Mouse (Mus musculus): Measurements from ENCODE around the gene Usp10. TPM values are rescaled to one million over a fixed set of nuclear protein-coding genes. Genes with fewer than 3 reads are reported as not detected.

Usp10 gene
- total and polyA plus RNA-seq, 3 experiments: 80.0 to 161 (median 152) TPM

DNA sequence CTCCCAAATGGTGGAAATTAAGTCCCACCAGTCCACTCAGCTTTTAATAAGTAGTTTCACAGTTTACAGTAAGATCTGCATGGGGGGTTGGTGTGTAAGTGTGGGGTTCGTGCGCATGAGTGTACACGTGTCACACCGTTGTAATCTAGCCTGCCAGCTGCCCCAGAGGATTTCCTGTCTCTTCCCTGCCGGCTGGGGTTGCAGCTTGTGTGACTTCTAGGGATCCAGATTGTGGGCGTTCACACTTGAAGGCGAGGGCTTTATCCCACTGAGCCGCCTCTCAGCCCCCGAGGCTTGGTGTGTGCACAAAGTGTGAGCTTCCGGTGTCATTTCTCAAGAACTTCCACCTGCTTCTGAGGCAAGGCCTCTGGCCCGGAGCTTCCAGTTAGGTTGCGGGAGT lies 62.4 kb downstream of the Usp10 start:
- in situ Hi-C loops (cut with MboI; ENCODE audit: low pct_ligation_motif_present, low pct_unique_long_range_greater_than_20kb, low sequenced_read_pairs): no loop called here
- no peaks in the 10 kb centered on the region for H3K79me2 ChIP-seq (replicated peaks; ENCODE audit: control insufficient read depth, extremely low read depth, insufficient read depth, poor library complexity, severe bottlenecking)
- H3K9ac ChIP-seq (ENCODE audit: insufficient read depth, low read depth): no peak overlapping the region
- H3K27me3 ChIP-seq (replicated peaks): peaks cover 8% of the 10 kb centered on the region
- H3K4me1 ChIP-seq (ENCODE audit: control insufficient read depth in 1 of 2, insufficient read depth in 2 of 2): no peaks in the 10 kb centered on the region
- no peak overlapping the region for H3K27ac ChIP-seq (ENCODE audit: insufficient read depth, low read depth)
- H3K9me3 ChIP-seq (replicated peaks; ENCODE audit: low read length): peaks cover 10% of the 10 kb centered on the region
- no peak for DNase-seq (ENCODE audit: extremely low read depth)
- H3K4me3 ChIP-seq (replicated peaks in 1 of 3; ENCODE audit: low read depth in 2 of 3, low read length in 2 of 3, poor library complexity in 1 of 3): no peak overlapping the region
- H3K36me3 ChIP-seq (replicated peaks in 1 of 2; ENCODE audit: control insufficient read depth in 1 of 2, insufficient read depth in 1 of 2, low read length in 1 of 2): no peaks in the 10 kb centered on the region
- H3K4me2 ChIP-seq (ENCODE audit: insufficient read depth, low read depth, poor library complexity, severe bottlenecking): no peak overlapping the region
- dilution Hi-C loops (cut with MboI; ENCODE audit: extremely low pct_ligation_motif_present, extremely low pct_unique_long_range_greater_than_20kb, low sequenced_read_pairs): no loop called here
- TF ChIP-seq CHD2 (IDR thresholded peaks at IDR 0.05; ENCODE audit: low read length) (no peak), MYC (IDR thresholded peaks at IDR 0.05; ENCODE audit: low read depth, low read length) (no peak), ZNF384 (IDR thresholded peaks at IDR 0.05; ENCODE audit: low read depth, low read length) (no peak), ZKSCAN1 (IDR thresholded peaks at IDR 0.05; ENCODE audit: borderline replicate concordance, low read depth, low read length) (no peak), UBTF (IDR thresholded peaks at IDR 0.05; ENCODE audit: low read depth, low read length) (no peak), USF1 (IDR thresholded peaks at IDR 0.05; ENCODE audit: low read depth, low read length) (no peak), RCOR1 (conservative IDR thresholded peaks at IDR 0.05; ENCODE audit: low read depth, low read length) (no peak), E2F4 (IDR thresholded peaks at IDR 0.05; ENCODE audit: insufficient replicate concordance, low read depth, low read length) (no peak), CTCF (conservative IDR thresholded peaks at IDR 0.05 in 1 of 2, IDR thresholded peaks at IDR 0.05 in 1 of 2; ENCODE audit: low read depth in 2 of 2, low read length in 2 of 2) (no peak), ZMIZ1 (IDR thresholded peaks at IDR 0.05; ENCODE audit: low read depth, low read length) (no peak), EP300 (IDR thresholded peaks at IDR 0.05; ENCODE audit: low read length) (no peak)

DNA sequence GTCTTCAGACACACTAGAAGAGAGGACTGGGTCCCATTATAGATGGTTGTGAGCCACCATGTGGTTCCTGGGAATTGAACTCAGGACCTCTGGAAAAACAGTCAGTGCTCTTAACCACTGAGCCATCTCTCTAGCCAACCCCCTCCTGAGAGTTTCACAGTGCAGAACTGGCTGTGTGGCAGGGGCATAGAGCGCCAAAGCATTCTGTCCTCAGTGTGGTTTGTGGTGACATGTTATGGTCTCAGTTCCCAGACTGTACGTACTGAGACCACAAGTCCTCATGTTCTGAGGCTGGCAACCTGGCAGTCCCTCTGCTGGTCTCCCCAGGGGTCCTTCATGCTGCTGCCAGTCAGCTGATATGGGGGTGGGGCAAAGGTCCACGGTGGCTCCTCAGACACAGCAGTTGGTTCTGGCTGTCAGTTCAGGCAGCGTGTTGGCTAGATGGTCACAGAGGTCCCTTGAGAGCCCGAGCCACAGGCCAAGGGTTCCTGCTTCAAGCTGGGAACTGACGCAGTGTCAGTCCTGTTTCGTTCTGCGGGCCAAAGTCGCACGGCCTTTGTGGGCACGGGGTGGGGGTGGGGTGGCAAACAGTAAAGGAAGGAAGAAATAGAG lies 68.7 kb downstream of the Usp10 start:
- H3K4me1 ChIP-seq (ENCODE audit: control insufficient read depth in 1 of 2, insufficient read depth in 2 of 2): peaks cover 8 to 12% of the 10 kb centered on the region in 2 experiments
- H3K4me2 ChIP-seq (ENCODE audit: insufficient read depth, low read depth, poor library complexity, severe bottlenecking): peak overlapping the region; percentile 64
- no peaks in the 10 kb centered on the region for H3K79me2 ChIP-seq (replicated peaks; ENCODE audit: control insufficient read depth, extremely low read depth, insufficient read depth, poor library complexity, severe bottlenecking)
- H3K36me3 ChIP-seq (replicated peaks in 1 of 2; ENCODE audit: control insufficient read depth in 1 of 2, insufficient read depth in 1 of 2, low read length in 1 of 2): no peaks in the 10 kb centered on the region
- no peak overlapping the region for H3K9ac ChIP-seq (ENCODE audit: insufficient read depth, low read depth)
- DNase-seq (ENCODE audit: extremely low read depth): peak; percentile 44
- no peak overlapping the region for H3K27ac ChIP-seq (ENCODE audit: insufficient read depth, low read depth)
- H3K4me3 ChIP-seq (replicated peaks in 1 of 3; ENCODE audit: low read depth in 2 of 3, low read length in 2 of 3, poor library complexity in 1 of 3): peak overlapping the region in 2 of 3 experiments; percentile 3 to 17
- dilution Hi-C loops (cut with MboI; ENCODE audit: extremely low pct_ligation_motif_present, extremely low pct_unique_long_range_greater_than_20kb, low sequenced_read_pairs) (no loop called here), in situ Hi-C loops (cut with MboI; ENCODE audit: low pct_ligation_motif_present, low pct_unique_long_range_greater_than_20kb, low sequenced_read_pairs) (no loop called here)
- peaks cover 12% of the 10 kb centered on the region for H3K27me3 ChIP-seq (replicated peaks)
- H3K9me3 ChIP-seq (replicated peaks; ENCODE audit: low read length): no peaks in the 10 kb centered on the region
- TF ChIP-seq TBP (conservative IDR thresholded peaks at IDR 0.05; ENCODE audit: low read depth, low read length) (peak; percentile 91), BHLHE40 (IDR thresholded peaks at IDR 0.05; ENCODE audit: low read depth, low read length) (peak; percentile 21; the same call in 1 of the 2 replicates), USF2 (conservative IDR thresholded peaks at IDR 0.05; ENCODE audit: low read depth, low read length) (no peak), EP300 (IDR thresholded peaks at IDR 0.05; ENCODE audit: low read length) (peak; percentile 36; the same call in 1 of the 2 replicates), POLR2A (IDR thresholded peaks at IDR 0.05; ENCODE audit: low read depth, low read length) (no peak), CHD2 (IDR thresholded peaks at IDR 0.05; ENCODE audit: low read length) (0 out of 2 replicates have a peak, but pooled peaks have one; percentile 8), ZKSCAN1 (IDR thresholded peaks at IDR 0.05; ENCODE audit: borderline replicate concordance, low read depth, low read length) (no peak), JUN (IDR thresholded peaks at IDR 0.05; ENCODE audit: insufficient read depth, low read depth, low read length) (no peak), PAX5 (IDR thresholded peaks at IDR 0.05; ENCODE audit: low read length) (no peak), ELF1 (IDR thresholded peaks at IDR 0.05; ENCODE audit: low read depth, low read length) (0 out of 2 replicates have a peak, but pooled peaks have one; percentile 40), ZC3H11A (IDR thresholded peaks at IDR 0.05; ENCODE audit: low read depth, low read length) (no peak), NELFE (IDR thresholded peaks at IDR 0.05; ENCODE audit: low read depth, low read length) (no peak), MAFK (IDR thresholded peaks at IDR 0.05; ENCODE audit: insufficient replicate concordance, low read length) (no peak), E2F4 (IDR thresholded peaks at IDR 0.05; ENCODE audit: insufficient replicate concordance, low read depth, low read length) (no peak), CHD1 (IDR thresholded peaks at IDR 0.05; ENCODE audit: low read depth, low read length) (no peak), JUND (conservative IDR thresholded peaks at IDR 0.05; ENCODE audit: low read depth, low read length) (no peak), SIN3A (IDR thresholded peaks at IDR 0.05; ENCODE audit: low read length) (no peak), MXI1 (IDR thresholded peaks at IDR 0.05; ENCODE audit: low read depth, low read length) (peak; percentile 69; the same call in 1 of the 2 replicates), IRF4 (IDR thresholded peaks at IDR 0.05; ENCODE audit: low read depth, low read length) (no peak), USF1 (IDR thresholded peaks at IDR 0.05; ENCODE audit: low read depth, low read length) (no peak), MYC (IDR thresholded peaks at IDR 0.05; ENCODE audit: low read depth, low read length) (no peak), MEF2A (IDR thresholded peaks at IDR 0.05; ENCODE audit: borderline replicate concordance, low read depth, low read length) (no peak), MAX (IDR thresholded peaks at IDR 0.05; ENCODE audit: low read length) (no peak), HCFC1 (IDR thresholded peaks at IDR 0.05; ENCODE audit: low read depth, low read length) (no peak), ZNF384 (IDR thresholded peaks at IDR 0.05; ENCODE audit: low read depth, low read length) (no peak), RCOR1 (conservative IDR thresholded peaks at IDR 0.05; ENCODE audit: low read depth, low read length) (no peak), POLR2AphosphoS2 (IDR thresholded peaks at IDR 0.05; ENCODE audit: low read depth, low read length) (no peak), NRF1 (IDR thresholded peaks at IDR 0.05; ENCODE audit: low read depth, low read length) (no peak)

Data from CH12.LX (cell line).